Mouse (Mus musculus) brain, adult 10 weeks (tissue): ENCODE measurements around the gene Ppm1j. TPM values are rescaled to one million over a fixed set of nuclear protein-coding genes. Genes with fewer than 3 reads are reported as not detected.

Source experiments
- polyA plus RNA-seq: library from polyadenylated mRNA; stranded (reverse); fragments of 350-450 nt; fragmentation: Illumina TruSeq; extraction: RNeasy Lipid Tissue Mini Kit (QIAGEN cat#74804); gene quantifications from one replicate; pipeline ENCODE4 v1.2.3, GENCODE M21; 2015; ENCODE audit warnings: low read depth, low replicate concordance

The Ppm1j gene
- 0.70 TPM for polyA plus RNA-seq

GRCm38 (mm10) chr3:104780561-104781420 lies at the start of gene Ppm1j:
TSS of gene Ppm1j (plus strand) at chr3:104781056.

GRCm38 (mm10) chr3:104781471-104781903 lies 631 bp downstream of the Ppm1j start, which contains the start of gene Fam19a3:
TSS of gene Fam19a3 (minus strand) at chr3:104781840.

GRCm38 (mm10) chr3:104788075-104788474 lies 7.2 kb downstream of the Ppm1j start, which contains the start of gene Rhoc:
TSS of gene Rhoc (plus strand) at chr3:104788375.

GRCm38 (mm10) chr3:104817991-104818748 lies 37.3 kb downstream of the Ppm1j start, which contains the start of gene Mov10:
TSS of gene Mov10 (minus strand) at chr3:104818563.

Other genes starting within 250 kb of the Ppm1j start
- gene Slc16a1, start 142.4 kb upstream of the Ppm1j start, polyA plus RNA-seq, result 25.4 TPM
- 0.19 TPM for gene Fam19a3, start 784 bp downstream of the Ppm1j start, polyA plus RNA-seq
- gene Rhoc, start 7.3 kb downstream of the Ppm1j start, polyA plus RNA-seq, result 34.2 TPM
- 4.8 TPM for gene Mov10, start 37.5 kb downstream of the Ppm1j start, polyA plus RNA-seq
- 28.0 TPM for gene St7l, start 82.9 kb downstream of the Ppm1j start, polyA plus RNA-seq
- gene Capza1, start 83.4 kb downstream of the Ppm1j start, polyA plus RNA-seq, result 59.2 TPM
- 1.7 TPM for gene Wnt2b, start 180.9 kb downstream of the Ppm1j start, polyA plus RNA-seq